Mouse (Mus musculus): ENCODE data around the gene Hoxd11. TPM values are rescaled to one million over a fixed set of nuclear protein-coding genes. Genes with fewer than 3 reads are reported as not detected.

Hoxd11 gene
- polyA plus RNA-seq (2014; fragmentation: Nextera tagmentation; extraction: Ambion mirVana) = not detected in 2 replicates

GRCm38 (mm10) chr2:74678891-74679595 lies at the start of gene Hoxd11:
Gene Hoxd11 (plus strand): TSS chr2:74679557.
- Histone ChIP-seq H3K27ac (ENCODE audit: low read length) (no peak within 1 kb of the TSS), H3K9me3 (ENCODE audit: control insufficient read depth, low read depth, low read length) (no peaks in the 10 kb centered on the region), H3K4me3 (ENCODE audit: low read depth, low read length) (no peak within 1 kb of the TSS), H3K27me3 (ENCODE audit: control insufficient read depth, insufficient read depth, low read length) (peaks cover 94% of the 10 kb centered on the region), H3K9ac (replicated peaks; ENCODE audit: low read depth, low read length) (no peak within 1 kb of the TSS), H3K4me2 (replicated peaks; ENCODE audit: low read depth, low read length) (no peak within 1 kb of the TSS), H3K4me1 (ENCODE audit: control insufficient read depth, insufficient read depth, low read length) (no peaks in the 10 kb centered on the region), H3K36me3 (ENCODE audit: control insufficient read depth, insufficient read depth, low read length) (no peaks in the 10 kb centered on the region)
- WGBS = 2% methylated on average over 15 of the region's 15 CpGs
- ATAC-seq (ENCODE audit: insufficient number of reproducible peaks, insufficient read depth, low FRiP score, low read depth) = no peak

- no peaks in the 10 kb centered on the region for H3K27me3 ChIP-seq (ENCODE audit: control insufficient read depth, insufficient read depth, low read length)
- no peak overlapping the region for H3K27ac ChIP-seq (ENCODE audit: low read length)
- no peaks in the 10 kb centered on the region for H3K9me3 ChIP-seq (ENCODE audit: control insufficient read depth, low read depth, low read length)
- WGBS = 67% methylated on average over 4 of the region's 4 CpGs
- no peak for ATAC-seq (ENCODE audit: insufficient number of reproducible peaks, insufficient read depth, low FRiP score, low read depth)
- no peaks in the 10 kb centered on the region for H3K4me1 ChIP-seq (ENCODE audit: control insufficient read depth, insufficient read depth, low read length)
- H3K4me2 ChIP-seq (replicated peaks; ENCODE audit: low read depth, low read length) = no peak overlapping the region
- no peak overlapping the region for H3K9ac ChIP-seq (replicated peaks; ENCODE audit: low read depth, low read length)
- no peaks in the 10 kb centered on the region for H3K36me3 ChIP-seq (ENCODE audit: control insufficient read depth, insufficient read depth, low read length)
- H3K4me3 ChIP-seq (ENCODE audit: low read depth, low read length) = no peak overlapping the region
Measured at GRCm38 (mm10) chr2:74635412-74635811, 43.9 kb upstream of the Hoxd11 start.

- Histone ChIP-seq H3K4me1 (ENCODE audit: control insufficient read depth, insufficient read depth, low read length) (no peaks in the 10 kb centered on the region), H3K9me3 (ENCODE audit: control insufficient read depth, low read depth, low read length) (no peaks in the 10 kb centered on the region), H3K9ac (replicated peaks; ENCODE audit: low read depth, low read length) (no peak overlapping the region), H3K27me3 (ENCODE audit: control insufficient read depth, insufficient read depth, low read length) (peaks cover 10% of the 10 kb centered on the region), H3K4me2 (replicated peaks; ENCODE audit: low read depth, low read length) (no peak overlapping the region), H3K36me3 (ENCODE audit: control insufficient read depth, insufficient read depth, low read length) (no peaks in the 10 kb centered on the region), H3K4me3 (ENCODE audit: low read depth, low read length) (no peak overlapping the region), H3K27ac (ENCODE audit: low read length) (no peak overlapping the region)
- WGBS = 64% methylated on average over 5 of the region's 5 CpGs
- no peak for ATAC-seq (ENCODE audit: insufficient number of reproducible peaks, insufficient read depth, low FRiP score, low read depth)
Measured at GRCm38 (mm10) chr2:74642431-74642830, 36.9 kb upstream of the Hoxd11 start.

GRCm38 (mm10) chr2:74645631-74646030 lies 33.7 kb upstream of the Hoxd11 start:
- no peaks in the 10 kb centered on the region for H3K36me3 ChIP-seq (ENCODE audit: control insufficient read depth, insufficient read depth, low read length)
- H3K4me2 ChIP-seq (replicated peaks; ENCODE audit: low read depth, low read length) = no peak overlapping the region
- no peak overlapping the region for H3K9ac ChIP-seq (replicated peaks; ENCODE audit: low read depth, low read length)
- H3K4me3 ChIP-seq (ENCODE audit: low read depth, low read length) = no peak overlapping the region
- WGBS = 79% methylated on average over 3 of the region's 3 CpGs
- H3K9me3 ChIP-seq (ENCODE audit: control insufficient read depth, low read depth, low read length) = no peaks in the 10 kb centered on the region
- ATAC-seq (ENCODE audit: insufficient number of reproducible peaks, insufficient read depth, low FRiP score, low read depth) = no peak
- H3K27me3 ChIP-seq (ENCODE audit: control insufficient read depth, insufficient read depth, low read length) = peaks cover 29% of the 10 kb centered on the region
- H3K27ac ChIP-seq (ENCODE audit: low read length) = no peak overlapping the region
- H3K4me1 ChIP-seq (ENCODE audit: control insufficient read depth, insufficient read depth, low read length) = no peaks in the 10 kb centered on the region

- ATAC-seq (ENCODE audit: insufficient number of reproducible peaks, insufficient read depth, low FRiP score, low read depth) = no peak
- Histone ChIP-seq H3K4me3 (ENCODE audit: low read depth, low read length) (no peak overlapping the region), H3K9me3 (ENCODE audit: control insufficient read depth, low read depth, low read length) (no peaks in the 10 kb centered on the region), H3K27me3 (ENCODE audit: control insufficient read depth, insufficient read depth, low read length) (peaks cover 42% of the 10 kb centered on the region), H3K27ac (ENCODE audit: low read length) (no peak overlapping the region), H3K36me3 (ENCODE audit: control insufficient read depth, insufficient read depth, low read length) (no peaks in the 10 kb centered on the region), H3K4me1 (ENCODE audit: control insufficient read depth, insufficient read depth, low read length) (no peaks in the 10 kb centered on the region), H3K4me2 (replicated peaks; ENCODE audit: low read depth, low read length) (no peak overlapping the region), H3K9ac (replicated peaks; ENCODE audit: low read depth, low read length) (no peak overlapping the region)
- WGBS = 15% methylated on average over 7 of the region's 7 CpGs
Measured at GRCm38 (mm10) chr2:74647082-74647864, 32.1 kb upstream of the Hoxd11 start.

- Histone ChIP-seq H3K4me3 (ENCODE audit: low read depth, low read length) (no peak overlapping the region), H3K4me1 (ENCODE audit: control insufficient read depth, insufficient read depth, low read length) (peaks cover 3% of the 10 kb centered on the region; the same call in 1 of the 2 replicates), H3K36me3 (ENCODE audit: control insufficient read depth, insufficient read depth, low read length) (no peaks in the 10 kb centered on the region), H3K9me3 (ENCODE audit: control insufficient read depth, low read depth, low read length) (no peaks in the 10 kb centered on the region), H3K27ac (ENCODE audit: low read length) (no peak overlapping the region), H3K27me3 (ENCODE audit: control insufficient read depth, insufficient read depth, low read length) (peaks cover 58% of the 10 kb centered on the region), H3K9ac (replicated peaks; ENCODE audit: low read depth, low read length) (no peak overlapping the region), H3K4me2 (replicated peaks; ENCODE audit: low read depth, low read length) (no peak overlapping the region)
- WGBS = 38% methylated on average over 2 of the region's 2 CpGs
- no peak for ATAC-seq (ENCODE audit: insufficient number of reproducible peaks, insufficient read depth, low FRiP score, low read depth)
Measured at GRCm38 (mm10) chr2:74652996-74653340, 26.4 kb upstream of the Hoxd11 start.

GRCm38 (mm10) chr2:74653781-74654535 lies 25.4 kb upstream of the Hoxd11 start:
- no peak overlapping the region for H3K9ac ChIP-seq (replicated peaks; ENCODE audit: low read depth, low read length)
- WGBS = 11% methylated on average over 17 of the region's 17 CpGs
- no peak for ATAC-seq (ENCODE audit: insufficient number of reproducible peaks, insufficient read depth, low FRiP score, low read depth)
- H3K4me2 ChIP-seq (replicated peaks; ENCODE audit: low read depth, low read length) = no peak overlapping the region
- no peak overlapping the region for H3K27ac ChIP-seq (ENCODE audit: low read length)
- H3K4me1 ChIP-seq (ENCODE audit: control insufficient read depth, insufficient read depth, low read length) = peaks cover 3% of the 10 kb centered on the region; the same call in 1 of the 2 replicates
- no peak overlapping the region for H3K4me3 ChIP-seq (ENCODE audit: low read depth, low read length)
- H3K36me3 ChIP-seq (ENCODE audit: control insufficient read depth, insufficient read depth, low read length) = no peaks in the 10 kb centered on the region
- no peaks in the 10 kb centered on the region for H3K9me3 ChIP-seq (ENCODE audit: control insufficient read depth, low read depth, low read length)
- peaks cover 58% of the 10 kb centered on the region for H3K27me3 ChIP-seq (ENCODE audit: control insufficient read depth, insufficient read depth, low read length)

GRCm38 (mm10) chr2:74654743-74655419 lies 24.5 kb upstream of the Hoxd11 start:
- ATAC-seq (ENCODE audit: insufficient number of reproducible peaks, insufficient read depth, low FRiP score, low read depth) = no peak
- H3K9ac ChIP-seq (replicated peaks; ENCODE audit: low read depth, low read length) = no peak overlapping the region
- H3K27me3 ChIP-seq (ENCODE audit: control insufficient read depth, insufficient read depth, low read length) = peaks cover 59% of the 10 kb centered on the region
- peaks cover 3% of the 10 kb centered on the region; the same call in 1 of the 2 replicates for H3K4me1 ChIP-seq (ENCODE audit: control insufficient read depth, insufficient read depth, low read length)
- no peak overlapping the region for H3K4me3 ChIP-seq (ENCODE audit: low read depth, low read length)
- no peaks in the 10 kb centered on the region for H3K36me3 ChIP-seq (ENCODE audit: control insufficient read depth, insufficient read depth, low read length)
- H3K9me3 ChIP-seq (ENCODE audit: control insufficient read depth, low read depth, low read length) = no peaks in the 10 kb centered on the region
- H3K4me2 ChIP-seq (replicated peaks; ENCODE audit: low read depth, low read length) = no peak overlapping the region
- no peak overlapping the region for H3K27ac ChIP-seq (ENCODE audit: low read length)
- 5% methylated on average over 19 of the region's 20 CpGs for WGBS

Data from stomach, embryonic 14.5 days (tissue).